Mouse (Mus musculus): ENCODE measurements around the gene Enah.

Gene Enah

DNA sequence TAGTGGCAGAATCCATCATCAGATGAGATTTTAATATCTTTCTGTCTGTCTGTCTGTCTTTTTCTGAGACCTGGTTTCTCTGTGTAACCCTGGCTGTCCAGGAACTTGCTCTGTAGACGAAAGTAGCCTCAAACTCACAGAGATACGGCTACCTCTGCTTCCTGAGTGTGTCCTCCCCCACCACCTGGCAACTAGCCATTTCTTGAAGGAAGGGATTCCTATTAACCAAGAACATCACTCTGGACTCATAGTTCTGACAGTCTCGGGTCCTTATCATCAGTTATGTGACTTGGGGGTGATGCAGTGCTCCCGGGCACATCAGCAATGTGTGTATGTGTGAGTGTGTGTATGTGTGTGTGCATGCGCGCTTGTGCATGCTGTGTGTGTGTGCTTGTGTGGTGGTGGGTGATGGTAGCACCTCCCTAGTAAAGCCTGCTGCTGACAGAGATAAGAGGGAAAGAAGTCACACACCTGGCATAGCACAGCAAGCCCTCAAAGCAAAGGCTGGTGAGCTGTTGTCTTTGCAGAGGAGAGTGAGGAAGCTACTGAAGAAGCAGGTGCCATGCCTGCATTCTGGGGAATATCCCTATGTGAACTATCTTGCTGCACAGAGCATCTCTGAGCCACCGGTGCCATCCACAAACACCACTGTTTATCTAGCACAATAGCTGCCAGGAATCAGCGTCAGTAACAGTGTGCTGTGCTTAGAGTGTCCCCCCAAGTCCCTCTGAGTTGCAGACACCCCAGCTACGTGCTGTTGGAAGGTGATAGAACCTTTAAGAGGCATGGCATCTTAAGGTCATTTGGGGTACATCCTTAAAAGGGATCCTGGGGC, 146.5 kb downstream of the Enah start:
- DNase-seq = no peak

DNA sequence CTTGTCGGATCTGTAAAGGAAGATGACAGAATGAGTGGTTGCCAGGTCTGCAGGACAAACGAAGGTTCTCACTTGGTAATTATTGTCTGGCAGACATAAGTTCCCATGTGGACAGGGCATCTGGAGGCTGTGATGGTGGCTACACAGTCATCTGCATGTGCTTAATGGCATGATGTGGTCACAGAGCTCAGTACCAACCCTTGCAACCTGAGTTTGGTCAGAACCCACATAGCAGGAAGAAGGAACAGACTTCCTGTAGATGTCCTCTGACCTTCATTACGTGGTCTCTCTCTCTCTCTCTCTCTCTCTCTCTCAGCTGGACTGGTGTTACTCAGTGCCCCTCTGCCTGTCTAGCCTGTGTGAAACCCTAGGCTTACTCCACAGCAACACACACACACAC, 147.2 kb downstream of the Enah start:
- DNase-seq = no peak

DNA sequence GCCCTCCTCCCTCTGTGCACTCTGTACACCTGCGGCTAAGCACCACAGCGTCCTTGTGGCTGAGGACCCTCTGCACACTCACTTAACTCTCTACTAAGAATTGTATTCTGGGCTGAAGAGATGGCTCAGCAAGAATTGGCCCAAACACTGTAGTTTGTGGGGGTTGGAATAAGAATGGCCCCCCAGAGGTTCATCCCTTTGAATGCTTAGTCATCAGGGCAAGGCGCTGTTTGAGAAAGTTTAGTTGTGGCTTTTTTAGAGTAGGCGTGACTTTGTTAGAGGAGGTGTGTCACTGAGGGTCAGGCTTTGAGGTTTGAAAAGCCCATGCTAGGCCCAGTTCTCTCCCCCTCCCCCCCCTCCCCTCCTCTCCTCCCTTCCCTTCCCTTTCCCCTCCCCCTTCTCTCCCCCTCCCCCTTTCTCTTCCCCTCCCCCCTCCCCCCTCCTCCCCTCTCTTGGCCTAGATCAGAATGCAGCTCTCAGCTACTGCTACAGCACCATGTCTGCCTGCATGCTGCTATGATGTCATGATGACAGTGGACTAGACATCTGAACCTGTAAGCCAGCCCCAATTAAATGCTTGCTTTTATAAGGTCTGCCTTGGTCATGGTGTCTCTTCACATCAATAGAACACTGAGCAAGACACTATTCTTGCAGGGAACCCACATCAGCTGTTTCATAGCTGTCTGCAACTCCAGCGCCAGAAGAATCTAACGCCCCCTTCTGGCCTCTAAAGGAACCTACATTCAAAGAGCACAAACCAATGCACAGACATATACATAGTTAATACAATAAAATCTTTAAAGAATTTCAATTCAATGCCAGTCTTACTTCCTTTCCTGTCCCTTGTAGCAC, 153.1 kb downstream of the Enah start:
- DNase-seq = no peak

DNA sequence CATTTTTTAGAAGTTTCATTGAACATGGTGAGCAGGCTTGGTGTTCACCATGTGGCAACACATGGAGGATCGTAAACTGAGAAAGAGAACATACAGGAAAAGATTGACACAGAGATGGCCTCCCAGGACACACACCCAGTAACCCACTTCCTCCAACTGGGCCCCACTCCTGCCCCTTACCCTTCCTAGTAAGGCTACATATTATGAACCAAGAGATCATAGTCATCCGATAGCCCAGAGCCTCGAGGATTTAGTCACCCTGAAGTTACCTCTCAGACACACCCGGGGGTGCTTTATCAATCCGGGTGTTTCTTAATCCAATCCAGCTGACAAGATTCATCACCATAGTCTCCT, 153.9 kb downstream of the Enah start:
- DNase-seq = no peak

DNA sequence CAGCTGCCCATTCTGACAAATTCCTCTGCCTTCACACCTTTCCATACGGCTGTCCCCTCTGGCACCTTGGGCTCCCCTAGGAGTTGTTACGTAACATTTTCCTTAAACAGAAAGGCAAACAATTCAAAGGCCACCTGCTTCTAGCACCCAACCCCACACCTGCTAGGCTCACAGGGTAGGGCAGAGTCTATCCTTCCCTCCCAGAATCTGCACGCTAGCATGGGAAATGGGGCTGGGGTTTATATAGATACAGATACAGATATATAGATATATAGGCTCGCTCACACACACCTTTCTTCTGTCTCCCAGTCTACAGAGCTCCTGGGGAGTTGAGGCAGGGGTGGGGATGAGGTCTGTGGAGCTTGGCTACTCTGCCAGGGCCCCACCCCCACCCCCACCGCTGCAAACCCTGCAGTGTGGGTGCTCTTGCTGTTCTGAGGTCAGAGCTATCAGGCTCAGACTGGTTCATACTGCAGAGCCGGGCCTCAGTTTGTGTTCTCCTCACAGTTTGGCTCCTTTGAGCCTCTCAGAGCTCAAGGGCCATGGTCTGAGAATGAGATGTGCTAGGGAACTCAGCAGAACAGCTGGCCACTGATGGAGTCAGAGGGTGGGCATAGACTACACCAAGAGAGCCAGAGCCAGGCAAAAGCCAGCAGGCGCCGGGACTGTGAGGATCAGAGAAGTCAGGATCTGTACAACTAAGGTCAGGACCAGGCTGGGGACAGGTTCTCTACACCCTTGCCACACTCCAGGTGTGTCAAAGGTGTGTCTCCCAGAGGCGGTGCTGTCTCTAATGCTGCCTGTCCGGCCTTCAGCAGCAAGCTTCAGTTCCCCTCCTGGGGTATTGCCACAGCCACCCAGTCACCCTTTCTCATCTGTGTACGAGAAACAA, 154.6 kb downstream of the Enah start:
- DNase-seq = no peak

DNA sequence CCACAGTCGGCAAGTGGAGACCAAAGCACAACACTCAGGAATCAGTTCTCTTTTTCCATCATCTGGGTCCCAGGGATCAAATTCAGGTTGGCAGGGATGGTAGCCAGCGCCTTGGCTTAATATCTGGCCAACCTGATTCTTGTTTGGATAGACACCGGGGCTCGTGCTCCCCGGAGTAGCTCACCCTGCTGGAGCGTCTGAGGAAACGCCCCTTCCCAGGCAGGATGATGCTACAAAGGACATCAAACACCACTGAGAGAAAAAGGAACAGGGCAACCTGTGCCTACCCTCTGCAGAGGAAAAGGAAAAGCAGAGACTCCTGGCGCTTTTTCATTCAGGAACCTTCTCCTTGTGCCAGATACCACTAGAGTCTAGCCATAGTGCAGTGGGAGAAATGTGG, 156.4 kb downstream of the Enah start:
- no peak for DNase-seq

DNA sequence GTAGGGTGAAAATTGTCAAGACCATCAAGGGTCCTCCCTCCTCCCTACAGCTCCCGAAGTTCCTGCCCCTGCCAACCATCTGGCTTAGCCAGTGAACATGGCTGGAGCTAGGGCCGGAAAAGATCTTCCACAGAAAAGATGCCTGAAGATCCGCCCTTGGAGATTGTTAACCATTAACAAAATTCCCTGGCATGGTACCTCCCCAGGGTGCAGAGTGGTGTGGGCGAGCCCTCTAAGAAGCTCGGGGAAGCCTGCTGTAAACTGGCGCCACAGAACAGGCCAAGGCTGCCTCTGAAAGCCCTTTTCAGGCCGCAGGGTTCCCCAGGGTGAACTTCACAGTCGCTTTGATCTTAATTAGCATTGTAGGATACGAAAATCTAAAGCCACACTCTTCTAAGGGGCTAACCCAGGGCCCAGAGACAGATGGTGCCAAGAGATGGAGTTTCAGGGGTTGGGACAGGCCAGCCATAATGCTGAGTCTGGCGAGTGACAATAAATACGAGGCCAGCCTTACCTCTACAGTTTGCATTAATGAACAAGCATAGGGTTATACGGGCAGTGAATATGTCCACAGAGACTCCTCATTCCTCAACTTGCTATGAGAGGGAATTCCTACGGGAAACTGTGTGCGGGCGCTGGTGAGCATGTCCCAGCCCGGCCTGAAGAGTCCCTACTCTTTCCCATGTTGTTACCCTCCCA, 157.0 kb downstream of the Enah start:
- DNase-seq = no peak

DNA sequence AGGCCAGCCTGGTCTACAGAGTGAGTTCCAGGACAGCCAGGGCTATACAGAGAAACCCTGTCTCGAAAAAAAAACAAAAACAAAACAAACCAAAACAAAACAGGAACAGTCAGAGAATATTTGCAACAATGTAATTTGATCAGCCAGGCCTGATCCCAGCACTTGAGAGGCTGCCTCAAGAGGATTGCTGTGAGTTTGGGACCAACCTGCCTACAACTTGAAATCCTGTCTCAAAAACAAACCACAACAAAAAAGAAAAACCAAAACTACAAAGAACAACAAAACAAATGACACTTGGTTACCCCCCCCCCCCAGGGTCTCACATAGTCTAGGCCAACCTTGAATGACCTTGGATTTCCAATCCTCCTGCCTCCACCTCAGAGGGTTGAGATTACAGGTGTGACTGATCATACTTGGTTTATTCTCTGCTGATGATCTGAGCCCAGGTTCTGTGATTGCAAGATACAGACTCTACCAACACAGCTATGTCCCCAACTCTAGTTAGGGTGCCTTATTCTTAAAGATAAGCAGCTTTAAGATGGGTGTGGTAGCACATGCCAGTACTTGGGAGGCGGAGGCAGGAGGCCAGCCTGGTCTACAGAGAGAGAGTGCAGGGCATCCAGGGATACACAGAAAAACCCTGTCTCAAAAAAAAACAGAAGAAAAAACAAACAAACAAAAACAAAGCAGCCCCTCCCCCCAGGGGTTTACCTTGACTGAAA, 158.4 kb downstream of the Enah start:
- DNase-seq = no peak

DNA sequence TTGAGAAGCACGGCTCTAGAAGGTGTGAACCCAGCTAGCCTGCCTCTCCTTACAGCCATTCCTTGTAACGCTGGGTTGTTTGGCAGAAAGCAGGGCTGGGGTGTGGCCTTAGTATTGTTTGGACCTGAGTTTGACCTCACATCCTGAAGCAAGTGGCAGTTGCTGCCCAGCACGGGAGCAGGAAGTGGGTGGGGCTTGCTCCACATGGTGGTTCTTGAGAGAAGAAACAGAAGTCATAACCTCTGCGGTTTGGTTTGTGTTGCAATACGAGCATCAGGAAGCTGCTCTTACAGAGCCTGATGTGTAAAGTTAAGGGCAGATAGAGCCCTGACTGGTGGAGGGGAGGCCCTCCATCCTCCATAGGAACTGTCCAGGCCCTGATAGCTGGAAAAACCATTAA, 159.1 kb downstream of the Enah start:
- no peak for DNase-seq

DNA sequence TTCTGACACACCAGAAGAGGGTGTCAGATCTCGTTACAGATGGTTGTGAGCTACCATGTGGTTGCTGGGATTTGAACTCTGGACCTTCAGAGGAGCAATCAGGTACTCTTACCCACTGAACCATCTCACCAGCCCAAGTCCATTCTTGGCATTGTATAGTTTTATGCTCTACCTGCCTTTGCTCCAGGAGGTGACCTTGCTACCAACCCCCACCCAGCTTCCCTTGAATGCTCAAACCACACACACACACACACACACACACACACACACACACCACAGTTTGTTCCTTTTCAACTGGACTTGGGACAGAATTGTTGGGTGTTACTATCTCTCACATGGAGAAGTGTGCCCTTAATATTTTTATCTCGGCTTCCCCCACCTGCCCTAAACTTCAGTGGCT, 163.5 kb downstream of the Enah start:
- DNase-seq = no peak

DNA sequence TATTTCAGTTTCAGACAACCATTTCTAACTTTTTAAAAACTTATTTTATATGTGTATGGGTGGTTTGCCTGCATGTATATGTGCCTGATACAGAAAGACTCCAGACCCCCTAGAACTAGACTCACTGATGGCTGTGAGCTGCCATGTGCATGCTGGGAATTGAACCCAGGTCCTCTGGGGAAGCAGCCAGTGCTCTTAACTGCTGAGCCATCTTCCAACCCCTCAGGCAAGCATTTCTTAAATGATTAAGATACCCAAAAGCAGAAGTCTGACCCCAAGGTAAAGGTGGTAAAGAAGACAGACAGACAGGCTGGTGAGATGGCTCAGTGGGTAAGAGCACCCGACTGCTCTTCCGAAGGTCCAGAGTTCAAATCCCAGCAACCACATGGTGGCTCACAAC, 165.0 kb downstream of the Enah start:
- DNase-seq = no peak

DNA sequence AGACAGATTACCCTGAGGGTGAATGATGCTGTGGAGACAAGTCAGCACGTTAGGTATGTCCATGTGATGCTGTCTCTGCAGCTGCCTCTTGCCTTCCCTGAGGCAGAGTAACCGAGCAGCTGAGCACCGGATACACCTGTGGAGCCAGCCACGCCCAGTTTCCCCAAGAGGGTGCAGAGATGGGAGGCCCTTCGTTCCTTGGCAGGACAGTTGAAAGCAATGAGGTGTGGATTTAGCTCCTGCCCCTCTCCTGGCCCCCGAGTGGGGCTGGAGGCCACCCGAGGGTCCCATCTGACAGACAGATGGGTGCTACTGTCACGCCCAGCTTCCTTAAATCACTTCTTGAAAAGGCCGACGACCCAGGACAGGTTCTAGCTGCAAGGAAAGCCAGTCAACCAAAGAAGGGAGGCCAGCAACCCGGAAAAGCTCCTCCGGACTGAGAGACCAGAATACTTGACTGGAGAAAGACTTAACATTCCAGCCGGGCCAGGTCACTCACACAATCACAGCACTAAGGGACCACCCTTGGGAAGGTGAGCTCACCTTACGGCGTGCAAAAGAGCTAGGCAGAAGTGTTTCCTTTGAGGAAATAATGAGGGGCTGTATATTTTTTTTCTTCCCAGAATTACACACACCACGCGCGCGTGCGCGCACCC, 166.6 kb downstream of the Enah start:
- no peak for DNase-seq

DNA sequence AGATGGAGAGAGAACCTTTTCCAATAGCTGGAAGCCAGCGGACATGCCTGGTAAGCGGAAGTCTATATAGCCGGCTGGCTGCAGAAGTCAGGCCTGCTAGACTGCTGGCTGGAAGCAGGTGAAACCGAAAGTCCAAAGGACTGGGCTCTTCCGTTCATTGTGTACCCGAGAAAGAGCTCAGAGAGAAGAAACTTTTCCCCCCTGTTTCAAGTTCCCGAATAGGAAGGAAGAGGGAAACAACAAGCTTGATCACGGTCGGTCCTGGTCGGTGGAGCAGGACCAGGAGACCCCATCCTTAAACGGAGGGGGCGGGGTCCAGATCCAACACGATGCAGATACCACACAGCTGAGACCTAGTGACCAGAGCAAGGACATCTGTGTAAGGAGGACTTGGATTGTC, 167.3 kb downstream of the Enah start:
- DNase-seq = no peak

DNA sequence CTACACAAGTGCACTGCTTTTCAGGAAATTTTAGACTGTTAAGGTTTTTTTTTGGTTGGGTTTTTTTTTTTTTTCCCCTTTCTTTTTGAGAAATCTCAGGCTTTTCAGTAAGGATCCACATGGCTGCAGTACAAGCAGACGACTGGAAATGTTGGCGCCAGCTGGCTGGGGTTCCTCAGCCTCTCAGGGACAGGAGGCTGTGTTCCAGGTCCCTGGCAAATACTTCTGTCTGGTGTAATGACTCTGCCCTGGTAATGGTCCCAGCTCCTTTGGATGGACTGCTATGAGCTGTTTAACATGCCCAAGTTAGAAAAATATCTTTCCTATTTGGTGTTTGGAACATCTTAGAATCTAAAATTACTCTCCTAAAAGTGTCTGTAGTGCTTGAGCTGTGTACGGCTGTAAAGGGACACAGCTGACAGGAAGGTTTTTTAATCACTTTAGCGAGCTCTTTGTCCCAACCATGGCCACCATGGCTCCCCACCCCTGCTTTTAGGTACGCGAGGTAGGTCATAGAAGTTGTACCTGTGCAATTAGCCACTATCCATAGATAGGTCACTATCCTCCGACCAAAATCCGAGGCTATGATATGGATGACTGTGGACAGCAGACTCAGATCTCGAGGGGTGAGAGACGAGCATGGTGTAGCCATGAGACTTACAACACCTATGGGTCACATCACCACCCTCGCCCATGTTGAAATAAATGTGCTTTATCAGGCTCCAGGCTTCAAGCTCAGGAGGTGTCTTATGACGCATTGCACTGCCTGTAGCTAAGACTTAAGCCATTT, 168.1 kb downstream of the Enah start:
- peak; percentile 26 to 51 for DNase-seq

DNA sequence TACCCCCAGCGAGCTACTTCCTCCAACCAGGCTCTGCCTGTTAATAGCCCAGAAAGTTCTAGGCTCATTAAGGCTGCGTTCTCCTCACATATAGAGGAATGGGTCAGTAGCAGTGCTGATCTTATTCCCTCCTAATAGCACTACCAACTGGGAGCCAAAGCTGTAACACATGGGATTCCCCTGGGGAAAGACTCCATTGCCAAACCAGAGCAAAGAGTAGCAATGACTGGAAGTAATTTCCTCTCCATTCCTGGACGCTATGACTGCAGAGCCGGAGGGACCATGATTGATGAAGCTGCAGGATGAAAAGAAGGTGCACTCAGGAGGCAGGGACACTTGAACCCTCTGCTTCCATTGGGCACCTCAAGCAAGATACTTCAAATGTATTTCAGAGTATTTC, 169.3 kb downstream of the Enah start:
- DNase-seq = no peak

DNA sequence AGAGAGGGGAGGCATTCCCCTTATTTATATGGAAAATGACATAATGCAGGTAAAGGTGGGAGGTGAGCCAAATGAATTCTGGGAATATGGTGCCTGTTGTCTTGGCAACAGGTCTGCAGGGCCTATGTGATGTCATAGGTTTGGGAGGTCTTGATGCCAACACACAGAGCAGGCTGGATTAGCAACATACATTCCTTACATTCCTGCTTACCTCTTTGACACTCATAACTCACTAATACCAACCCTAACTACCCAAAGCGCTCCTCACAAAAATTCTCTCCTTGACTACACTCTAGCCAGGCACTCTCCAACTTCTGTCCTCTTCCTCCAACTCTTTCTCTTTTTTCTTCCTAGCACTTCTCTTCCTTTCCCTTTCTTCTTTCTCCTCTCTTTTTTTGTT, 171.6 kb downstream of the Enah start:
- no peak for DNase-seq

DNA sequence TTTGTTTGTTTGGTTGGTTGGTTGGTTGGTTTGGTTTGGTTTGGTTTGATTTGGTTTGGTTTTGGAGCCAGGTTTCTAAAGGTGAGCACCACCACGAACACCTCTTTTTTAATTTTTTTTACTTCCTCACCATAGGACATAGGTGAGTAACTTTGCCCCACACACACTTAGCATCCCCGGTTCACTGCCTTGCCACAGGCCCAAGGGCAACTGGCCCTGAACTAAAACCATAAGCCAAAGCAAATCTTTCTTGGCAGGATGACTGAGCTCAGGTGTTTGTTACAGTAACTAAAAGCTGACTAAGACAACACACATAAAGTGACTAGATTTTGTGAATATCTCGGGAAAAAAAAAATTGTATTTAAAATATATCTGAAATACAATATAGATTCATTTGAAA, 172.4 kb downstream of the Enah start:
- no peak for DNase-seq
